Mouse (Mus musculus) fat pad, adult 2 months (tissue): ENCODE results near the gene Nuak1.
A peak's percentile ranks its signal among the peaks of the same experiment; 100 is the strongest.

Experiments used
- DNase-seq: peaks from one replicate; pipeline ENCODE4 v3.0.0-alpha.2; 2011; ENCODE audit warnings: low read depth, low spot score; ENCODE audit errors: extremely low read depth

The Nuak1 gene

GRCm38 (mm10) chr10:84357593-84357992 is 82.8 kb downstream of the Nuak1 start:
- DNase-seq = no peak

GRCm38 (mm10) chr10:84354323-84354722 is 86.1 kb downstream of the Nuak1 start:
- DNase-seq = no peak

- no peak for DNase-seq
Measured at GRCm38 (mm10) chr10:84345730-84346129, 94.7 kb downstream of the Nuak1 start.

GRCm38 (mm10) chr10:84343536-84343935 is 96.9 kb downstream of the Nuak1 start:
- DNase-seq = no peak

- DNase-seq = no peak
Measured at GRCm38 (mm10) chr10:84339456-84339855, 100.9 kb downstream of the Nuak1 start.

GRCm38 (mm10) chr10:84338752-84339151 is 101.6 kb downstream of the Nuak1 start:
- peak; percentile 42 for DNase-seq

- DNase-seq = peak; percentile 71
Measured at GRCm38 (mm10) chr10:84335441-84335840, 105.0 kb downstream of the Nuak1 start.

GRCm38 (mm10) chr10:84329822-84330221 is 110.6 kb downstream of the Nuak1 start:
- DNase-seq = no peak

GRCm38 (mm10) chr10:84329336-84329735 is 111.1 kb downstream of the Nuak1 start:
- no peak for DNase-seq

GRCm38 (mm10) chr10:84324018-84324417 is 116.4 kb downstream of the Nuak1 start:
- DNase-seq = no peak
